Mouse (Mus musculus) liver, postnatal 0 days (tissue): ENCODE measurements around the gene Ints3.

Experiments
- CTCF ChIP-seq: sonication (generic); IDR thresholded peaks from 2 replicates; pipeline ENCODE4 v1.5.1; 2016; ENCODE audit warnings: antibody characterized with exemption, low read depth
- EP300 ChIP-seq: IDR thresholded peaks from 2 replicates; pipeline ENCODE4 v1.6.1; 2016; ENCODE audit warnings: antibody characterized with exemption, low read depth, mild to moderate bottlenecking

DNA sequence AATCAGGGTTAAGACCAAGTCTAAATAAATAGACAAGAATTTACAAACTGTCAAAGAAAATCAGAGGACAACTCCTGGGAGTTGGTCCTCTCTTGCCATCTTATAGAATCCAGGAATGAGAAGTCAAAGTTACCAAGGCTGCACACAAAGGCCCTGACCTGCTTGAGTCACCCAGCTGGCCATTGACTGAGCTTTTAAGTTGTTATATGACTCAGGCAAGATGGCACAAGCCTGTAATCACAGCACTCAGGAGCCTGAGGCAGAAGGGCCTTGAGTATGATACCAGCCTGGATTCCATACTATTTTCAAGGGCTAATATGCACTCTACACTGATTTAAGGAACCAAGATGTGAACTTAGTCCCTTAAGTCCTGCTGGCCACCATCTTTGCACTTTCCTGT lies 9.9 kb downstream of the Ints3 start:
- no peak for TF ChIP-seq EP300
- TF ChIP-seq CTCF, result no peak
